Mouse (Mus musculus) cerebellum, adult 2 months (tissue): Measurements from ENCODE around the gene Ncbp3. TPM values are rescaled to one million over a fixed set of nuclear protein-coding genes. Genes with fewer than 3 reads are reported as not detected.

ENCODE experiments used
- DNase-seq, 2 experiments: peaks; one replicate each; pipeline ENCODE4 v3.0.0; 2021
- H3K27ac ChIP-seq: fragments of 200-500 bp; 2 replicates; pipeline ENCODE4 v1.5.1; 2012; ENCODE audit warnings: low read length, control low read depth, inconsistent platforms; ENCODE audit not compliant: insufficient read depth
- H3K27me3 ChIP-seq: fragments of 200-500 bp; 2 replicates; pipeline ENCODE4 v1.6.1; 2012; ENCODE audit warnings: inconsistent platforms, mild to moderate bottlenecking, low read length, moderate library complexity; ENCODE audit not compliant: control insufficient read depth, insufficient read depth
- H3K4me1 ChIP-seq: fragments of 200-500 bp; 2 replicates; pipeline ENCODE4 v1.6.1; 2011; ENCODE audit warnings: low read length; ENCODE audit not compliant: control insufficient read depth, insufficient read depth
- H3K4me3 ChIP-seq: fragments of 200-500 bp; replicated peaks from 2 replicates; pipeline ENCODE3; 2011; ENCODE audit warnings: mild to moderate bottlenecking, low read depth, low read length, control low read depth; ENCODE audit not compliant: insufficient read depth
- CTCF ChIP-seq: fragments of 200-500 bp; IDR thresholded peaks from 2 replicates; pipeline ENCODE4 v1.5.1; 2011; ENCODE audit warnings: low read depth, mild to moderate bottlenecking, control low read depth, low read length, moderate library complexity, borderline replicate concordance; ENCODE audit not compliant: insufficient read depth
- POLR2A ChIP-seq: fragments of 200-500 bp; IDR thresholded peaks from 2 replicates; pipeline ENCODE4 v1.6.1; 2011; ENCODE audit warnings: low read length, control low read depth, borderline replicate concordance; ENCODE audit not compliant: insufficient read depth
- WGBS: fragments of 180-500 bp; shearing (Covaris S2); methylation state at CpG from one replicate; pipeline ENCODE4 v1.1.7; 2018; 5-methylcytosine and 5-hydroxymethylcytosine counted together
- polyA plus RNA-seq: library from polyadenylated mRNA; depleted of rRNA; stranded (reverse); fragments of >200 nt; gene quantifications from 2 replicates; pipeline ENCODE4 v1.2.3, GENCODE M21; 2012

The Ncbp3 gene
- polyA plus RNA-seq, 1 experiment, result 6.4 TPM

DNA sequence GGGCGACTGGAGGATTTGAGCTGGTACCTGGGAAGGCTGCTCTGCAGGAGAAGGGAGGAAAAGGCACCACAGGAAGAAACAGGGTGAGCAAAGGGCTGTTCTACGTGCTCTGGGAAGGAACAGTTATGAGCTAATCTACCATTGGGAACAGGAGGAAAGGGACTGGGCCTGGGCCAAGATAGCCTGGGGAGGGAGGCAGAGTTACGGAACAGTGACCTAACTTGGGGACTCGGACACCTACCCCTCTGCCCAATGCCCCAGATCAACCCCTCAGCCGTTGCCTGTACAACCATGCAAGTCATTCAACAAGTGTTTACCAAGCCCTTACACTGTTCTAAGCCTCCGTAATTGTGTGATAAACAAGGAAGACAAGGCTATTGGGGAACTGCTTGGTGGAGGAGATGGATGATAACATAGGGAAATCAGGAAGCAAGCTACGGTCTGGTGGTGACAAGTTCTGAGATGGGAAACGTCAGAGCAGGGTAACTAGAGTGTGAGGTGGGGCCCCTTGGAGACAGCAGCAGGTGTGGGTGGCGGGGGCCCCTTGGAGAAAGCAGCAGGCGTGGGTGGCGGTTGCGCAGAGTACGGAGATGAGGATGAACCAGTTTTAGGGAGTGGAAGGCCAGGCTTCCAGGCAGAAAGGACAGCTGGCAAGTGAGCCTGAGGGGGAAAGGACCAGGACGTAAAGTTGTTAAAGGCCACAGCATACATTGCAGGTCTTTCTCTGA, 61.5 kb downstream of the Ncbp3 start:
- WGBS, result 73% methylated on average over 14 of the region's 14 CpGs
- Histone ChIP-seq H3K27ac (no peak overlapping the region), H3K4me3 (no peak overlapping the region), H3K4me1 (no peaks in the 10 kb centered on the region), H3K27me3 (no peaks in the 10 kb centered on the region)
- TF ChIP-seq POLR2A (no peak), CTCF (no peak)
- DNase-seq, result no peak

DNA sequence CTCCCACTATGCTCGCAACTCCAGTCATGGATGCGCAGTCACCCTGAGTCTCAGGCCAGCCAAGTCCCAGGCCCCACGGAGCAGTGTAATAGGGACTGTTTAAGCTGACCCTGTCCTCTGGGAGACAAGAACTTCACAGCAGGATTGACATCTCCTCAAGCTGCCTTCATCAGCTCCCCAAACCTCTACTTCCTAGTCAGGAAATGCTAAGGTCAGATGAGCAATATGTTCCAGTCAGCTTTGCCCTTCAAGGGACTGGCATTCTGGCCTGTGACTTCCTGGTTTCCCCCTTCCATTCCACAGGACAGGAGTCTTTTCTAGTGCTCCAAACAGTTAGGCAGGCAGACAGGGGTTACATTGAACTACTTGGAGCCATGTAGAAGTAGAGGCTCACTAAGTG, 62.4 kb downstream of the Ncbp3 start:
- TF ChIP-seq CTCF, result no peak
- no peak for TF ChIP-seq POLR2A
- no peaks in the 10 kb centered on the region for H3K4me1 ChIP-seq
- no peaks in the 10 kb centered on the region for H3K27me3 ChIP-seq
- no peak for DNase-seq
- H3K27ac ChIP-seq, result no peak overlapping the region
- no peak overlapping the region for H3K4me3 ChIP-seq
- WGBS, result 73% methylated on average over 3 of the region's 3 CpGs

DNA sequence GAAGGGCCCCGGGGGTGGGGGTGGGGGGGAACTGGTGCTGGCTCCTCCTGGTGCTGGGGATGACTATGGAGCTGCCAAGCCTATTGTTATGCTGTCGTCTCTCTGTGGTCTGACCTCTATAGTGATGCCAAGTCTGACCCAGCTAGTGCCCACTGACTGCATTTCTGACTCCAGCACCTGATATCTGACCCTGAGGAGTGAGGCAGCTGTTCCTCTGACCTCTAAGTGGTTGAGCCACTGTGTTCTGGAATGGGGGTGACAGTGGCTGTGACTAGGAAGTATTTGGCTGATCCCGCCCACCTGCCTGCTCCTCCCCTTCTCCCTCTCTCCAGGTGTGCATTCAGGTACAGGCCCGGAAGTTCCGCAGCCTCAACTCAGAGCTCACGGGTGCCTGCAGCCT, 63.8 kb downstream of the Ncbp3 start:
- no peaks in the 10 kb centered on the region for H3K27me3 ChIP-seq
- no peak overlapping the region for H3K4me3 ChIP-seq
- 66% methylated on average over 6 of the region's 6 CpGs for WGBS
- H3K27ac ChIP-seq, result no peak overlapping the region
- TF ChIP-seq POLR2A (no peak), CTCF (no peak)
- no peak for DNase-seq
- no peaks in the 10 kb centered on the region for H3K4me1 ChIP-seq

DNA sequence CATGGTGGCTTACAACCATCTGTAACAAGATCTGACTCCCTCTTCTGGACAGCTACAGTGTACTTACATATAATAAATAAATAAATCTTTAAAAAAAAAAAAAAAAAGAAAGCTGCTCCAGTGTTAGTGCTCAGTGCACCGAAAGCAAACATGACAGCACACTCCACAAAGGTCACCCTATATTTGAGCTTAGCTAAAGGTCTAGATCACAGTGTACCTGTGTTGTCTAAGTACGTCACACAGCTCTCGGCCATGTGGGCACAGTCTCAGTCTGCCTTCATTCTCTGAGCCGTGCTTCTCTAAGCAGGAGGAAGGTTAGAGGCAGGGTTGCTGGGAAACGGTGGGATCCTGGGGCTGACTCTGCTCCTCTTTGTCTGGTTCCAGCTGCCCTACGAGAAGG, 78.9 kb downstream of the Ncbp3 start:
- H3K4me3 ChIP-seq, result no peak overlapping the region
- 74% methylated on average over 6 of the region's 6 CpGs for WGBS
- no peaks in the 10 kb centered on the region for H3K4me1 ChIP-seq
- H3K27me3 ChIP-seq, result no peaks in the 10 kb centered on the region
- no peak for DNase-seq
- TF ChIP-seq CTCF, result no peak
- TF ChIP-seq POLR2A, result no peak
- no peak overlapping the region for H3K27ac ChIP-seq

DNA sequence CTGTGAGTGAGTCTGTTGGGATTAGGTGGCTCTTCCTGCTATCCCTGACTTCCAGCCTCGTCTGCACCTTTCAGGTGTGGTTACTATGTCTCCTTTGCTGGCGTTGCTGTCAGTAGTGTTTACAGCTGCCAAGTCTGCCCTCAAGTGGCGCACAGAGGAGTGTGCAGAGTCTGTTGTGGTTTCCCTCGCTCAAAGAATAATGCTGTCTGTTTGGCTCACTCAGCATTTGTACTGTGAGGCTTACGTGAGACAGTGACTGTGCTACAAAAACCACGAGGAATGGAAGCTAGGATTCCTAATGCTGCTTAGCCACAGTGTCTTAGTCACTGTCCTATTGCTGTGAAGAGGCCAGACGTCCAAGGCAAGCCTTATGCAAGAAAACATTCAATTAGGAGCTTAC, 83.4 kb downstream of the Ncbp3 start:
- WGBS, result 78% methylated on average over 7 of the region's 7 CpGs
- H3K27me3 ChIP-seq, result no peaks in the 10 kb centered on the region
- no peak for DNase-seq

DNA sequence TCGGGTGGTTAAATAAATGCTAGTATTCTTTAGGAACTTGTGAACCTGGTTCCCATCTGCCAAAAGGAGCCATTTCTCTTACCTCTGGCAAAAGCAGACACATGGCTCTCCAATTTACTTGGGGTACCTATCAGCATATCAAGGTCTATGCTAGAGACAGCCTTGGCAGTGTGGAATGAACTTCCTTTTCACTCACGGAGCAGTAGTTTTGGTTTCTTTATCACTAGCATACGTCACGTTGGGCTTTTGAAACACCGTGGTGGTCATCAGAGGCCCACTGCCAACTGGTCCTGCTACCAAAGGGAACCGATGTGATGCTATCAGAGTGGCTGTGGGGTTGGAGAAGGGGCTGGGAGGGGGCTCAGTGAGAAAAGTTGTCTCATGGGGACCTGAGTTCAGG, 85.4 kb downstream of the Ncbp3 start:
- 93% methylated on average over 6 of the region's 6 CpGs for WGBS
- Histone ChIP-seq H3K27ac (no peak overlapping the region), H3K4me3 (no peak overlapping the region), H3K27me3 (no peaks in the 10 kb centered on the region), H3K4me1 (no peaks in the 10 kb centered on the region)
- TF ChIP-seq POLR2A (no peak), CTCF (no peak)
- no peak for DNase-seq

More for the DNA sequence above, 83.4 kb downstream of the Ncbp3 start:
- TF ChIP-seq CTCF (no peak), POLR2A (no peak)
- Histone ChIP-seq H3K4me3 (no peak overlapping the region), H3K27ac (no peak overlapping the region), H3K4me1 (no peaks in the 10 kb centered on the region)

DNA sequence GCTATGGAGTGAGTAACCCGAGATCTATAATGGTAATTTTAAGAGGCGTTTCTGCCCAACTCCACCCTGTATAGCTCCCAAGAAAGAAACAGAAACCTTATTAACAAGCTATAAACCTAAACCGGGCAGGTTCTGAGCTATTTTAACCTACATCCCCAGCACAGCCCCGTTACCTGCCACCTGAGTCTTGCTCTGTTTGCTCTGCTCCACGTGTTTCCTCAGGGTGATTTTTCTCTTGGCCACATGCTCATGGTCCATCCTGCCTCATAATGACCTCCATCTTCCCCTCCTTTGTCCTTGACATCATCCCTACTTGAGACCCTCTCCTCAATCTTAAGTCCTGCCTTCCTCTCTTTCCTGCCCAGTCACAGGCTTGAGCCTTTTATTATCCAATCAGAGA, 86.6 kb downstream of the Ncbp3 start:
- DNase-seq, result no peak
- no peak for TF ChIP-seq CTCF
- no peak for TF ChIP-seq POLR2A
- H3K27me3 ChIP-seq, result no peaks in the 10 kb centered on the region
- 95% methylated on average over 5 of the region's 5 CpGs for WGBS
- no peaks in the 10 kb centered on the region for H3K4me1 ChIP-seq
- no peak overlapping the region for H3K4me3 ChIP-seq
- no peak overlapping the region for H3K27ac ChIP-seq

DNA sequence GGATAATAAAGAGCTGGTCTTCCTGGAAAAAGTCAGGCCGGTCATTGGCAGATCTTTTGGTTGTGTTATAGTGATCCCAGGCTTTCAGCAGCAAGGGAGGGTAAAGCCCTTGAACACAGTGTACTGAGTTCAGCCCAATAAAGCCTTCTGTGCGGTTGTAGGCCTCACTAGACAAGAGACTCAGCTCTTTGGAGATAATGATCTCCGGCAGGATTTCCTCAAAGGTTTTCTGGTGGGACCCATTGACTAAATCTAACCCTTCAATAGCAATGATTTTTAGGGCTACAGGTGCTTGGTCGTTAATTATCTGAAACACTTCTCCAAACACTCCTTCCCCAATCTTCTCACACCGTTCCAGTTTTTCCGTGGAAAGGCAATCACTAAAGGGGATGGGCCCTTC, 89.0 kb downstream of the Ncbp3 start:
- WGBS, result 79% methylated on average over 6 of the region's 6 CpGs
- no peak for DNase-seq
- Histone ChIP-seq H3K27ac (no peak overlapping the region), H3K4me3 (no peak overlapping the region), H3K27me3 (no peaks in the 10 kb centered on the region), H3K4me1 (no peaks in the 10 kb centered on the region)
- TF ChIP-seq CTCF, result no peak
- no peak for TF ChIP-seq POLR2A
